Mouse (Mus musculus) spleen, embryonic (tissue): ENCODE measurements around the gene Fntb.

Experiments
- CTCF ChIA-PET: fragments of 350-600 bp; sonication (Branson Sonifier 250); formaldehyde crosslinking; loops from one replicate; lab custom pipeline; 2022; lab: Charles Lee

The Fntb gene

GRCm38 (mm10) chr12:76883824-76884223 lies 118.4 kb downstream of the Fntb start:
- CTCF ChIA-PET: no interaction called here

GRCm38 (mm10) chr12:76885103-76885502 lies 119.7 kb downstream of the Fntb start:
- CTCF ChIA-PET: no interaction called here

GRCm38 (mm10) chr12:76886826-76887225 lies 121.4 kb downstream of the Fntb start:
- CTCF ChIA-PET: no interaction called here

GRCm38 (mm10) chr12:76887941-76888340 lies 122.6 kb downstream of the Fntb start:
- CTCF ChIA-PET: no interaction called here

GRCm38 (mm10) chr12:76889404-76890184 lies 124.2 kb downstream of the Fntb start:
- CTCF ChIA-PET: interaction anchor here (0.6 kb wide), 1 partner anchor 17 kb away, joined by 3 read pairs; no protein-coding TSS in a partner anchor

GRCm38 (mm10) chr12:76891160-76891559 lies 125.8 kb downstream of the Fntb start:
- CTCF ChIA-PET: interaction anchor here (0.7 kb wide), 1 partner anchor 306 kb away, joined by 3 read pairs; no protein-coding TSS in a partner anchor

- CTCF ChIA-PET: interaction anchor here (0.6 kb wide), 1 partner anchor 1479 kb away, joined by 6 read pairs; no protein-coding TSS in a partner anchor
These were observed 127.7 kb downstream of the Fntb start for GRCm38 (mm10) chr12:76892910-76893695.

- CTCF ChIA-PET: no interaction called here
These were observed 129.6 kb downstream of the Fntb start for GRCm38 (mm10) chr12:76894792-76895559.

GRCm38 (mm10) chr12:76895777-76896176 lies 130.4 kb downstream of the Fntb start:
- CTCF ChIA-PET: interaction anchor here (0.7 kb wide), 1 partner anchor 18 kb away, joined by 3 read pairs; no protein-coding TSS in a partner anchor

- CTCF ChIA-PET: interaction anchor here (0.6 to 0.7 kb wide), 2 partner anchors 48 to 376 kb away, joined by 8 to 10 read pairs; no protein-coding TSS in a partner anchor
These were observed 131.2 kb downstream of the Fntb start for GRCm38 (mm10) chr12:76896566-76896965.

GRCm38 (mm10) chr12:76897006-76897405 lies 131.6 kb downstream of the Fntb start:
- CTCF ChIA-PET: interaction anchor here (0.6 to 0.7 kb wide), 2 partner anchors 48 to 376 kb away, joined by 8 to 10 read pairs; no protein-coding TSS in a partner anchor

- CTCF ChIA-PET: no interaction called here
These were observed 132.8 kb downstream of the Fntb start for GRCm38 (mm10) chr12:76898141-76898540.

- CTCF ChIA-PET: no interaction called here
These were observed 134.0 kb downstream of the Fntb start for GRCm38 (mm10) chr12:76899261-76899975.

GRCm38 (mm10) chr12:76901508-76902294 lies 136.3 kb downstream of the Fntb start:
- CTCF ChIA-PET: no interaction called here

- CTCF ChIA-PET: interaction anchor here (0.6 kb wide), 2 partner anchors 16 to 152 kb away, joined by 3 read pairs; no protein-coding TSS in a partner anchor
These were observed 140.9 kb downstream of the Fntb start for GRCm38 (mm10) chr12:76906278-76906677.

- CTCF ChIA-PET: no interaction called here
These were observed 143.8 kb downstream of the Fntb start for GRCm38 (mm10) chr12:76909218-76909617.

- CTCF ChIA-PET: no interaction called here
These were observed 145.0 kb downstream of the Fntb start for GRCm38 (mm10) chr12:76910258-76910940.

- CTCF ChIA-PET: no interaction called here
These were observed 145.9 kb downstream of the Fntb start for GRCm38 (mm10) chr12:76911171-76911726.

- CTCF ChIA-PET: no interaction called here
These were observed 146.8 kb downstream of the Fntb start for GRCm38 (mm10) chr12:76912193-76912592.
